Mouse (Mus musculus) layer of hippocampus, adult 2 months (tissue): ENCODE data around the gene Carmil1. TPM values are rescaled to one million over a fixed set of nuclear protein-coding genes. Genes with fewer than 3 reads are reported as not detected.

Experiments
- DNase-seq, 2 experiments: peaks; one replicate each; pipeline ENCODE4 v3.0.0; 2022; ENCODE audit warnings: low spot score in 2 of 2
- H3K27ac ChIP-seq: fragments of 200-600 bp; 2 replicates; pipeline ENCODE4 v1.8.1; 2022
- H3K4me3 ChIP-seq: fragments of 200-600 bp; 2 replicates; pipeline ENCODE4 v1.8.1; 2022; ENCODE audit warnings: mild to moderate bottlenecking
- CTCF ChIP-seq: fragments of 200-600 bp; conservative IDR thresholded peaks from 2 replicates; pipeline ENCODE4 v1.8.1; 2022; ENCODE audit warnings: antibody characterized with exemption, mild to moderate bottlenecking, moderate library complexity
- long read RNA-seq, 2 experiments: library from polyadenylated mRNA; stranded (forward); transcript quantifications; one replicate each; pipeline ENCODE4 v2.0.0; 2021; ENCODE audit warnings: borderline mapping rate in 2 of 2
- total RNA-seq, 2 experiments: library from RNA; stranded (reverse); gene quantifications; 2 replicates each; pipeline ENCODE4 v1.2.3; 2021

Carmil1 gene
- 10 to 100 TPM; 37.0 to 47.9 TPM for total RNA-seq
- long read RNA-seq, experiment 1, partial matches to known transcripts: 4 of 6 reads
- long read RNA-seq, experiment 1, other reads (novel, unspliced or antisense): 2 of 6 reads
- long read RNA-seq, experiment 2, partial matches to known transcripts: 2 of 9 reads
- long read RNA-seq, experiment 2, other reads (novel, unspliced or antisense): 7 of 9 reads

GRCm38 (mm10) chr13:24280439-24281431 is at the start of gene Carmil1:
Carmil1 (minus strand) TSS chr13:24280795.
- Histone ChIP-seq H3K27ac (peak within 1 kb of the TSS; percentile 95), H3K4me3 (peak within 1 kb of the TSS; percentile 83)
- DNase-seq: peak; percentile 85 to 87
- peak; percentile 83 for TF ChIP-seq CTCF

- no peak for TF ChIP-seq CTCF
- Histone ChIP-seq H3K4me3 (no peak overlapping the region), H3K27ac (no peak overlapping the region)
- DNase-seq: no peak
These were observed 49.5 kb upstream of the Carmil1 start for GRCm38 (mm10) chr13:24330128-24330527.

- Histone ChIP-seq H3K4me3 (no peak overlapping the region), H3K27ac (no peak overlapping the region)
- no peak for DNase-seq
- no peak for TF ChIP-seq CTCF
These were observed 47.6 kb upstream of the Carmil1 start for GRCm38 (mm10) chr13:24328036-24328817.

- H3K27ac ChIP-seq: no peak within 1 kb of the TSS
- no peak within 1 kb of the TSS for H3K4me3 ChIP-seq
- TF ChIP-seq CTCF: no peak
- DNase-seq: no peak
These were observed 46.6 kb upstream of the Carmil1 start, which contains the start of gene Cmah for GRCm38 (mm10) chr13:24327201-24327600. Cmah (plus strand) TSS chr13:24327404.

DNA sequence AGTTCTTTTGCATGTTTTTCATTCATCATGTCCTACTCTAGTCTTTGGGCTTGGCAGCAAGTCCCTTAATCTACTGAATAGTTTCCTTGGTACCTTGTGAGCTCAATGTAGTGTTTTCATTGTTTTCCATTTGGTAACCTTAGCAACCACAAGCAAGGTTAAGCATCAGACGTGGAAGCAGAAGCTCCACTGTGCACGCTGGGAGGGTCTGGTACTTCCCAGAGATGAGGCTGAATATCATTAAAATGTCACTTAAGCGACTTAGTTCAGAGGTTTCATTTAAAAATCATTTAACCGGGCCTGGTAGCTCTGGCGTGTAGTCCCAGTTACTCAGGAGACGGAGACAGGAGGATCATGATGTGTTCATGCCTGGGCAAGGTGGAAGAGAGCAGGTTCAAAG is 40.7 kb upstream of the Carmil1 start:
- H3K27ac ChIP-seq: no peak overlapping the region
- no peak for TF ChIP-seq CTCF
- no peak overlapping the region for H3K4me3 ChIP-seq
- DNase-seq: no peak

GRCm38 (mm10) chr13:24318618-24319017 is 38.0 kb upstream of the Carmil1 start:
- Histone ChIP-seq H3K27ac (no peak overlapping the region), H3K4me3 (no peak overlapping the region)
- TF ChIP-seq CTCF: peak; percentile 83
- DNase-seq: peak; percentile 38 to 48

DNA sequence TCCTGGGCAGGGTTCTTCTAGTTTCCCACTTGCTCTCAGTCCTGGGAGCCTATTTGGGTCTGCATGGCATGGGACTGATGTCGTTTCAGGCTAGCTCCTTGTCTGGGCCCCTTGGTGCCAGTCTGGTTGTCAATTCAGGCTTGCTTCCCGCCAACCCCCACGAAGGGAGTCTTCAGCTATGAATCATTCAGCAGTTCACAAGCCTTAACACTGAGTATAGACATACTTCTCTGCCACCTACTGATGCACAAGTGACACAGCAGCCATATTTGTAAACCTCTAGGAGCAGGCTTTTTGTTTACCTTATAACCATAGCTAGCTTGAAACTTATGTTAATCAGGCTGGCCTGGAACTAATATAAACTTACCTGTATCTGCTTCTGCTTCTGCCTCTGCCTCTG is 36.0 kb upstream of the Carmil1 start:
- peak; percentile 69 for TF ChIP-seq CTCF
- no peak overlapping the region for H3K27ac ChIP-seq
- no peak overlapping the region for H3K4me3 ChIP-seq
- no peak for DNase-seq

- no peak overlapping the region for H3K27ac ChIP-seq
- no peak overlapping the region for H3K4me3 ChIP-seq
- no peak for TF ChIP-seq CTCF
- no peak for DNase-seq
These were observed 30.7 kb upstream of the Carmil1 start for GRCm38 (mm10) chr13:24311011-24311940.

DNA sequence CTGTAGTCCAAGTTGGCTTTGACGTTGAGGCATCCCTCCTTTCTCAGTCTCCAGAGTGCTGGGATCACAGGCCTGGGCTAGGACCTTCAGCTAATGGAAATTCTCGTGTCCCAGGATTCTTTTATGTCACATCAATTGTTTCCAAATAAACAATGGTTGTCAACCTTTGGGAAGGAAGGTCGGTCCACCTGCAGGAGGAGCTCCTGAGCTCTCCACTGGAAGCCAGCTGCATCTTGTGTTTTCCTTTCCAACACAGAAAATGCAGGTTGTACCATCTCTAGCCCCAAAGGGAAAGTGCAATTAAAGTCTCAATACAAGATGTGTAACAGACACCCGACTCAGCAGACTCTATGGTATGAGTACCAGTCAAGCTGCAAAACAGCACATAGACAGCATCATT is 25.7 kb upstream of the Carmil1 start:
- peak; percentile 50 for TF ChIP-seq CTCF
- H3K27ac ChIP-seq: no peak overlapping the region
- no peak for DNase-seq
- no peak overlapping the region for H3K4me3 ChIP-seq

- DNase-seq: no peak
- no peak overlapping the region for H3K4me3 ChIP-seq
- H3K27ac ChIP-seq: no peak overlapping the region
- TF ChIP-seq CTCF: no peak
These were observed 24.9 kb upstream of the Carmil1 start for GRCm38 (mm10) chr13:24305486-24305885.

DNA sequence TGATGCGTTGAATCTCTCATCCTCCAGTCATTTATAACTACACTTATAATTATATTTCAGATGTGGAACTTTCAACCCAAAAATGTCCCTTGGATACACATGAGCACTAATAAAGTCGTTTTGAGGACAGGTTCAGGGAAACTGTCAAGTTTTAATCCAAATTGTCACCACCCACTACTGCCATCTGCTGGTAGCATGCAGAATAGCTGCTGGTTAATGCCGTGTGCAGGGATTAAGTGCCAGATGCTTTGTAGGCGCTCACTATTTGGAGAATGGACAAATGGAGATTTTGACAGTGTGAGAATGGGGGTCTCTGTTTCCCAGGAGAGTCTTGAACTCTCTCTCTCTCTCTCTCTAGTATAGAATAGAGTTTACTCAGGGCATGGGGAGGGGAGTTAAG is 16.7 kb upstream of the Carmil1 start:
- DNase-seq: peak; percentile 50 to 72
- TF ChIP-seq CTCF: peak; percentile 96
- H3K4me3 ChIP-seq: no peak overlapping the region
- no peak overlapping the region for H3K27ac ChIP-seq

- Histone ChIP-seq H3K4me3 (no peak overlapping the region), H3K27ac (no peak overlapping the region)
- no peak for DNase-seq
- TF ChIP-seq CTCF: no peak
These were observed 6.8 kb upstream of the Carmil1 start for GRCm38 (mm10) chr13:24287381-24287780.
